Mouse (Mus musculus) ES-Bruce4 (cell line): ENCODE results near the gene Rpl23. TPM values are rescaled to one million over a fixed set of nuclear protein-coding genes. Genes with fewer than 3 reads are reported as not detected.
A peak's percentile ranks its signal among the peaks of the same experiment; 100 is the strongest.

Source experiments
- H3K27ac ChIP-seq: 2 replicates; pipeline ENCODE4 v1.5.1; 2012; ENCODE audit warnings: low read length, inconsistent platforms; ENCODE audit not compliant: insufficient read depth
- H3K27me3 ChIP-seq: 2 replicates; pipeline ENCODE4 v1.6.1; 2012; ENCODE audit warnings: mild to moderate bottlenecking, low read length, inconsistent platforms; ENCODE audit not compliant: control insufficient read depth, poor library complexity, insufficient read depth, severe bottlenecking
- H3K36me3 ChIP-seq: 2 replicates; pipeline ENCODE4 v1.6.1; 2012; ENCODE audit warnings: inconsistent platforms, mild to moderate bottlenecking, low read length, moderate library complexity; ENCODE audit not compliant: control insufficient read depth, poor library complexity, insufficient read depth, severe bottlenecking
- H3K4me1 ChIP-seq: one replicate; pipeline ENCODE4 v1.8.1; 2011; ENCODE audit warnings: low read length; ENCODE audit not compliant: control insufficient read depth, insufficient read depth
- H3K4me3 ChIP-seq: 2 replicates; pipeline ENCODE4 v1.5.1; 2011; ENCODE audit warnings: low read depth, mild to moderate bottlenecking, low read length
- H3K9ac ChIP-seq: 2 replicates; pipeline ENCODE4 v1.6.1; 2012; ENCODE audit warnings: low read depth, mild to moderate bottlenecking, inconsistent platforms; ENCODE audit not compliant: poor library complexity, severe bottlenecking
- H3K9me3 ChIP-seq: replicated peaks from 2 replicates; pipeline ENCODE4 v1.6.1; 2012; ENCODE audit warnings: mild to moderate bottlenecking, low read length, inconsistent platforms; ENCODE audit not compliant: control insufficient read depth, poor library complexity, insufficient read depth, severe bottlenecking
- CTCF ChIP-seq: IDR thresholded peaks from one replicate; pipeline ENCODE4 v1.8.1; 2011; ENCODE audit warnings: low read depth, low read length
- EP300 ChIP-seq: IDR thresholded peaks from 2 replicates; pipeline ENCODE4 v1.6.1; 2011; ENCODE audit warnings: low read depth, low read length; ENCODE audit not compliant: insufficient read depth
- POLR2A ChIP-seq: IDR thresholded peaks from one replicate; pipeline ENCODE4 v1.8.1; 2011; ENCODE audit warnings: low read length; ENCODE audit not compliant: insufficient read depth
- polyA plus RNA-seq: library from polyadenylated mRNA; stranded (reverse); fragments of >200 nt; gene quantifications from 2 replicates; pipeline ENCODE4 v1.2.4, GENCODE M21; 2011; ENCODE audit warnings: low read depth; ENCODE audit not compliant: missing spikeins, insufficient read depth, insufficient read length

Rpl23 gene
- polyA plus RNA-seq, 1 experiment = 842 TPM

DNA sequence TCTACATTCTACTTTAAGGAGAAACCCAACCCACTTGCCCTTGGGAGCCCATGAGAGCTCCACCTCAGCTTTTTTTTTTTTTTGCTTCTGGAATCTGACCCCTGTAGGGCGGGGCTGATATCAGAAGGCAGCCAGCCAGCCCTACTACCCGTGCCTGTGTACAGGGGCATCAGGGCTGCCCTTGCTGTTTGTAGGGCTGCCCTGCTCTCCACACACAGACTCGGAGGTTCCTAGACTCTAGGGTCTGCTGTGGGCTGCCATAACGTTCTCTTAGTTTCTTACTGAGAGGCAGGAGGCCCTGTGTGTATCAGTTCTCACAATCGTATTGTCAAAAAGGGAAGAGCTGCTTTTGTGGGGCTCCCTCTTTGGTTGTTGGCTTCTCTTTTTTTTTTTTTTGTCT lies 35.1 kb upstream of the Rpl23 start:
- H3K4me1 ChIP-seq = peaks cover 23% of the 10 kb centered on the region
- 0 out of 2 replicates have a peak overlapping the region, but pooled peaks have one; percentile 14 for H3K9ac ChIP-seq
- peaks cover 22% of the 10 kb centered on the region for H3K36me3 ChIP-seq
- no peaks in the 10 kb centered on the region for H3K27me3 ChIP-seq
- H3K9me3 ChIP-seq = no peaks in the 10 kb centered on the region
- TF ChIP-seq POLR2A (no peak), EP300 (no peak), CTCF (no peak)
- H3K4me3 ChIP-seq = no peak overlapping the region
- peak overlapping the region; percentile 55 for H3K27ac ChIP-seq

DNA sequence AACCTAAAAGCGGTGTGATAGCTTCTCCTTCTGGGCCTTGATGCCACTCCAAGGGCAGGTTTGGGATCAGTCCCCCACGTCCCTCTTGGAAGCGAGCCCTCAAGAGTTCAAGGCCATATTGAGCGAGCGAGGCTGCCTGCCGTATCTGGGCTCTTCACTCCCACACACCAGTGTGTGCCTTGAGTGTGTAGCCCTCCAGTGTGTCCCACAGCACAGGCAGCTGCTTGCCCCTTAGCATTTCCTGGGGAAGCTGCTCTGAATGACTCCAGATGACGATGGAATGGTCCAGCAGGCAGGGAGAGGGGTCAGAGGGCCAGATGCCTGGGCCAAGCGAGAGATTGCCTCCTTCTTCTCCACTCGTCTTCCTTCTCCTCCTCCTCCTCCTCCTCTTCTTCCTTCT lies 34.7 kb upstream of the Rpl23 start:
- Histone ChIP-seq H3K4me1 (peaks cover 23% of the 10 kb centered on the region), H3K27me3 (no peaks in the 10 kb centered on the region), H3K27ac (peak overlapping the region; percentile 55), H3K9ac (no peak overlapping the region), H3K9me3 (no peaks in the 10 kb centered on the region), H3K36me3 (peaks cover 22% of the 10 kb centered on the region; the same call in 1 of the 2 replicates), H3K4me3 (no peak overlapping the region)
- TF ChIP-seq CTCF (no peak), EP300 (no peak), POLR2A (no peak)

DNA sequence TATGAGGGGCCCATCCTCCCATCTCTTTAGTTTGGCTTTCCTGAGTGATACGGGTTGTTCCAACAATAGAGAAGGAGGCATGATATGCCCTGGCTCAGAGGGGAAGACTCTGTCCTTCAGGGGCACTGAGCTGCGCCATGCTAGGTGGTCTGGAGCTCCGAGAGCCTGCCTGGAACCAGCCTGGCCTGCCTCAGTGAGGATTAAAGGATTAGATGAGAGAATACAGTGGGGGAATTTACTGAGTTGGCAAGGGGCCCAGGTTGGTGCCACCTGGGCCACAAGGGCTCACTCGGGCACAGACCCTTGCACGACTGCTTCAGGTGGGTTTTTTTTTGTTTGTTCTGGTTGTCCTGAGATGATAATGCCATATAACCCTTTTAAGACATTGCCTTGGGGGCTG lies 33.9 kb upstream of the Rpl23 start:
- H3K27ac ChIP-seq = peak overlapping the region; percentile 55
- no peaks in the 10 kb centered on the region for H3K9me3 ChIP-seq
- no peaks in the 10 kb centered on the region for H3K27me3 ChIP-seq
- peaks cover 18% of the 10 kb centered on the region; the same call in 1 of the 2 replicates for H3K36me3 ChIP-seq
- H3K9ac ChIP-seq = no peak overlapping the region
- H3K4me3 ChIP-seq = no peak overlapping the region
- H3K4me1 ChIP-seq = peaks cover 25% of the 10 kb centered on the region
- TF ChIP-seq EP300 (no peak), POLR2A (no peak), CTCF (no peak)

DNA sequence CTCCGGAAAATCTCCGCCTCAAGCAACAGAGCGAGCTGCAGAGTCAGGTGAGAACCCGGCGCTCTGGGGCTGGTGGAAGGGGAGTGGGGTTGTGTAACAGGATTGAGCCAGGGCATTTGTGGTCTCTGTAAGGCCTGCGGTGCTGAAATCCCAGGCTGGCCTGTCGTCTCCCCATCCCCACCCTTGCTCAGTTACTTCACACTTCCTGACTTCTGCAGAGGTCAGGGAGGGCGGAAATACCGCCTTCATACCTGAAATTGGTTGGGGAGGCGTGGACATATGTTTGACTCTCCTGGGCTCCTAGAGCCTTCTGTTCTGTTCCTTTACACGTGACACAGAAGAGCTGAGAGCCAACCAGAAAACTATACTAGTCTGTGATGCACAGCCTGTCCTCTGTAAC lies 33.5 kb upstream of the Rpl23 start:
- peak overlapping the region; percentile 26; the same call in 1 of the 2 replicates for H3K9ac ChIP-seq
- H3K36me3 ChIP-seq = peaks cover 14% of the 10 kb centered on the region; the same call in 1 of the 2 replicates
- TF ChIP-seq EP300 (0 out of 2 replicates have a peak, but pooled peaks have one; percentile 42), POLR2A (no peak)
- H3K27me3 ChIP-seq = no peaks in the 10 kb centered on the region
- peak overlapping the region; percentile 55 for H3K27ac ChIP-seq
- peaks cover 27% of the 10 kb centered on the region for H3K4me1 ChIP-seq
- H3K4me3 ChIP-seq = no peak overlapping the region
- H3K9me3 ChIP-seq = no peaks in the 10 kb centered on the region

DNA sequence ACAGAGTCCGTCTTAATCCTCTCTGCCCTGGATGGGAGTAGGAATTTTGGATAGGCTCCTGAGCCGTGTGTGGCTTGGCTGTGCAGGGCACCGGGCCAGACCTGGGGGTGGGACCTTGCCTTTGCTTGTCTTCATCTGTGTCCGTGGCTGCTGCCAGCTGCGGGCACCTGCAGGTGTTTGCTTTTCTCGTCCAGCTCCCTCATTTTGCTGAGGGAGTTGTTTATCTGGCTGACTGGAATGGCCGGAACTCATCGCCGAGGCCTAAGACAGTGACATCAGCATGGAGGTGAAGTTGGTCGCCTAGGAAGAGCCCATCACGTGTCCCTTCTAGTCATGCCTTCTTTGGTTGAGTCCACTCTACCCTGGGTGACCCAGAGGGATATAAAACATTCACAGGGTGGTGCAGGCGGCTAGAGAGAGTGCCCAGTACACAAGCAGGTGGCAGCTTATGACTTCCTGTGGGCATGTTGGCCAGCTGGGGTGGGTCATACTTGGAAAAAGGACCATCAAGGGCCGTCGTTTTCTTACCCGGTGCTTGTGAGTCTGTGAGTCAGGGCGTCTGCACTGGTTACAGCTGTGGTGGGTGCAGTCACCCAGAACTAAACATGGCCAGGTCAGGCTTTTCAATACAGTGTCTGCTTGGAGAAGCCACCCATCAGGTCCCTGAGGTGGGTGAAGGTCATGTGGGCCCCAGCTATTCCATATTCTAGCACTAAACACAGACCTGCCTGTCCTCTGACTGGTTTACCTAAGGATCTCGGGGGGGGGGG lies 31.7 kb upstream of the Rpl23 start:
- TF ChIP-seq POLR2A = no peak
- TF ChIP-seq EP300 = no peak
- TF ChIP-seq CTCF = no peak
- Histone ChIP-seq H3K36me3 (peaks cover 14% of the 10 kb centered on the region), H3K27ac (0 out of 2 replicates have a peak overlapping the region, but pooled peaks have one; percentile 7), H3K9me3 (no peaks in the 10 kb centered on the region), H3K9ac (no peak overlapping the region), H3K4me1 (peaks cover 33% of the 10 kb centered on the region), H3K4me3 (no peak overlapping the region), H3K27me3 (no peaks in the 10 kb centered on the region)

DNA sequence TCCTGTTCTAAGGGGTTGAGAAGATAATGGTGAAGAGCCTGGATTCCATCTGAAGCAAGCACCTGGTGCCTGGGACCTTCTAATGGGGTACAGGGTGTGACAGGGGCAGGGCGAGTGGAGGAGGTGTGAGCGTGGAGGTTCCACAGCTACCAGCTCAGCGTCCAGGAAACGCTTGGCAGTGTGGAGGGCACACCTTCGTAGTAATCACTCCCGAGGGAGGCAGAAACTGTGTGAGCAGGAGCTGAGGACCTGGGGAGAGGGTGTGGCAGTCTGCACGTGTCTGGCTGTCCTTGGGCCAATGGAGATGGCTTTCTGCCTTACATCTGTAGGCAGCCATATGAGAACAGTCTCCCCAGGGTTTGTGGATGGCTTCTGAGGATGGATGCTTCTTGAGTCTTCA lies 30.8 kb upstream of the Rpl23 start:
- Histone ChIP-seq H3K9me3 (no peaks in the 10 kb centered on the region), H3K27me3 (no peaks in the 10 kb centered on the region), H3K4me3 (no peak overlapping the region), H3K9ac (no peak overlapping the region), H3K36me3 (peaks cover 17% of the 10 kb centered on the region), H3K4me1 (peaks cover 39% of the 10 kb centered on the region), H3K27ac (no peak overlapping the region)
- TF ChIP-seq EP300 (0 out of 2 replicates have a peak, but pooled peaks have one; percentile 61), POLR2A (no peak)
